Mouse (Mus musculus): ENCODE measurements around the gene Tex50.

Tex50 gene

GRCm38 (mm10) chr1:161122661-161123418 lies 36.3 kb downstream of the Tex50 start:
- DNase-seq: peak; percentile 64 to 70

DNA sequence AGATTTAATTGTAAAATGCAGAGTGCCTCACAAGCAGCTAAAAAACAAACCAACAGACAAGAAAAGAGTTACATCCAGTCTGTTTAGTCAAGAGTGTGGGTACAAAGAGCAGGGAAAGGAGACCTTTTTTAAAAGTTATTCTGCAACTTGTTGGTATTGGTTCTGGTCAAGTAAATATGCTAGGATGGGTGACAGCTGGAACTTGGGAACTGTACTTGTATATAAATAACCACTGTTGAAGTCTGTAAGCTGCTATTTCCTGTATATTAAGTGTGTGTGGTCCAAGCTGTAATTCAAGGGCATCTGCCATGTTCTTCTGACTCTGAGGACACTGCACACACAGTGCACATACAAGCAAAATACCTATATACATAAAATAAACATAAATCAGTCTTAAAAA lies 44.5 kb downstream of the Tex50 start:
- no peak for DNase-seq

DNA sequence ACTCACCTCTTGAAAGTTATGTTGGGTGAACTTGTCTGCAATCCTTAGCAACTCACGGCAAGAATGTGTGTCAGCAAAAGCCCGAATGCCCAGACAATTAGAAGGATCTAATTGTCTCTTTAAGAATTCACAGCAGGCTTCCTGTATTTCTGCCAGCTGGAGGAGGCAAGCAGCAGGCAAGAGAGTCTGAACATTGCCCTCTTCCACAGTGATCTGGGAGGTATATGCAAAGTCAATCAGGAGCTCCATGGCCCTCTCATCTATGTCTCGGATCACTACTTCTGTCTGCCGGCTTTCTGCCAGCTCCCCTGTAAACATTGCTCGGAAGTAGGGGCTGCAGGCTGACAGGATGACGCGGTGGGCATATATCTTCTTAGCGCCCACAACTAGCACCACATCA lies 49.9 kb downstream of the Tex50 start:
- peak; percentile 46 to 59 for DNase-seq
